Mouse (Mus musculus): ENCODE measurements around the gene Rbm25. TPM values are rescaled to one million over a fixed set of nuclear protein-coding genes. Genes with fewer than 3 reads are reported as not detected.

Gene Rbm25
- total RNA-seq, 2 experiments from 2014 or later = 42.3 to 49.0 TPM

- intact Hi-C loops (cut with DNase I; ENCODE audit: low total_unique reads) = loop anchor here (5.0 kb wide), 1 partner anchor 81 kb away; no protein-coding TSS in a partner anchor
These were observed 85.6 kb downstream of the Rbm25 start for GRCm38 (mm10) chr12:83716416-83717184.

GRCm38 (mm10) chr12:83719431-83719830 lies 88.4 kb downstream of the Rbm25 start:
- intact Hi-C loops (cut with DNase I; ENCODE audit: low total_unique reads) = loop anchor here (5.0 kb wide), 1 partner anchor 78 kb away; no protein-coding TSS in a partner anchor
- DNase-seq = no peak

More at GRCm38 (mm10) chr12:83716416-83717184, 85.6 kb downstream of the Rbm25 start:
- no peak for DNase-seq

GRCm38 (mm10) chr12:83721281-83721680 lies 90.2 kb downstream of the Rbm25 start:
- intact Hi-C loops (cut with DNase I; ENCODE audit: low total_unique reads) = no loop called here
- no peak for DNase-seq

DNA sequence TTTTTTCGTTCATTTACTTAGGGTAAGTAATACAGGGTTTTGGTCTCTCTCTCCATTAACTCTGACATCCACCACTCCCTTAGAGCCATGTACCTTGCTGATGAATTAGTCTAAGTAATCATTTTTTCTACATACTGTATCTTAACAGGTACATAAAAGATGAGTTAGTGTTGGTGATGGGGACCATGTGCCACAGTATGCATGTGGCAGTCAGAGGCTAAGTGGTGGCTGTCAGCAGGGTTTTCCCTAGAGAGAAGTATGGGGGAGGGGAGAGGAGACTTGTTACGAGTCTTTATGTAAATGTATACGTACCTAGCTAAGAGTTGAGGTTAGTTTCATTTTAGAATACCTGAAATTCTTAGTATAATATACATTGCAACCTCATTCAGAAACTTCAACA lies 92.0 kb downstream of the Rbm25 start:
- intact Hi-C loops (cut with DNase I; ENCODE audit: low total_unique reads) = no loop called here
- no peak for DNase-seq

DNA sequence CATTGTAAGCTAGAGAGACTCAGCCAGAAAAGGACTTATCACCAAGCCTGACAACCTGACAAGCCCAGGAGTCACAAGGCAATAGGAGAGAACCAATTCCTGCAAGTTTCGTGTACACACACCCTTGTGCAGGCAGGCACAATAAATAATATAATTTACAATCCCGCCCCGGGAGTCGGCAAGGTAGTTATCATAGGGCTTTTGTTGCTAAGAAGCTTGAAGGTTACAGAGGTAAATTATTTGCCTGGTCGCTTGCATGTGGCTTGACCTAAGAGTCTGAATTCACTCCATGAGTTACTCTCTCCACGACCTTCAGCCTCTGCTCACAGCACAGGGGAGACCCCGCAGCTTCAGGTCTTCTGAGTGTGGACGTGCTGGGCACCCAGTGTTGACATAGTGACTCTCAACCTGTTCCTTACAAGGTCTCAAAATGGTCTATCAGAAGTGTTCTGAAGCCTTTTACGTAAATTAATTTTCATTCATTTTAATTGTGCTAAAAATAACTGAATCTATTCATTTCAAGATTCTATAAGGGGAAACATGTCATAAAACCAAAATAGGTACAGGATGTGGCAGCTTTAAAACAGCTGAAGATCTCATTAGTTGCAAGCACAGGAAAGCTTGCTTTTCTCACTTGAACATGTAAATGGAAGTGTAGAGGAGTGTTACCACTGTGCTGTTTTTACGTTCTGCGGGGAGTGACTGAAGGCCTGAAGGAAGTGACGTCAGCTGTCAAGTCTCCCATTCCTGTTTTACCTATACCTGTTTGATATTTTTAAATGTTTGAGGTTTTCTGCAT lies 95.7 kb downstream of the Rbm25 start:
- intact Hi-C loops (cut with DNase I; ENCODE audit: low total_unique reads) = no loop called here
- no peak for DNase-seq

GRCm38 (mm10) chr12:83732225-83732624 lies 101.2 kb downstream of the Rbm25 start:
- intact Hi-C loops (cut with DNase I; ENCODE audit: low total_unique reads) = no loop called here
- no peak for DNase-seq

Other genes starting within 250 kb of the Rbm25 start
- gene Dpf3, start 143.5 kb upstream of the Rbm25 start, total RNA-seq (2021) = 10 to 100 TPM; 18.7 to 19.5 TPM
- gene Dcaf4, start 110.8 kb upstream of the Rbm25 start, total RNA-seq (2021) = 10 to 100 TPM; 21.2 to 25.8 TPM
- 10 to 100 TPM; 14.1 to 19.1 TPM for gene Zfyve1, start 34.0 kb upstream of the Rbm25 start, total RNA-seq (2021)
- 10 to 100 TPM; 23.3 to 28.6 TPM for gene Psen1, start 56.9 kb downstream of the Rbm25 start, total RNA-seq (2021)
- gene Papln, start 132.4 kb downstream of the Rbm25 start, total RNA-seq (2021) = 1 to 10 TPM; 5.6 to 6.8 TPM